Mouse (Mus musculus): ENCODE measurements at regions not wholly inside any gene's neighbourhood (a gene's known extent, or its start where the extent isn't known, plus 50 kb on each side); places are given as distances from the start of the nearest gene placed in this dataset.

DNA sequence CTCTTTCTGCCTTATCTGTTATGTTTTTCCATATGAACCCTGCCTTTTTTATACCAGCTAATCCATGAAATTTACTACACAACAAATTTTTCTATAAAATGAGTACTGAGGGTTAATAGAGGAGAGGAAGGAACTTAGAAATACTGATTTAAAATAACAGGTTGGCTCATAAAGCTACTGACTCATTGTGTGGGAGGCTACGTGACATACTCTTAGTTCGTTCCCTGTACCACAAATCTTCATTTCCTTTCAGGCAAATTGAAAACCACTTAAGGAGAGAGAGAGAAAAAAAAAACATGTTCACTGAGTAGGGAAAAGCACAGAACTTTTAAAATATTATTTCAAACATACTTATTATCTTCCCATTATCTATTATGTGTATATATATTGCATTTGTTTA is 129.1 kb upstream of the Ldoc1 start:
- peak in 1 of 2 experiments; percentile 13 for DNase-seq (ENCODE audit: low spot score in 2 of 2)
